Mouse (Mus musculus) urinary bladder, postnatal 10 days (tissue): ENCODE data around the gene Fgfr4.
"Not testable (repeated sequence)": the region's sequence is repeated elsewhere in the genome, so short reads cannot be mapped to it uniquely, and the experiment has no call there.

ENCODE experiments used
- DNase-seq: peaks from one replicate; pipeline ENCODE4 v3.0.0; 2022; ENCODE audit warnings: low spot score

Fgfr4 gene

GRCm38 (mm10) chr13:55172336-55172770 lies 19.9 kb downstream of the Fgfr4 start:
- DNase-seq, result no peak

GRCm38 (mm10) chr13:55174347-55174746 lies 21.9 kb downstream of the Fgfr4 start:
- no peak for DNase-seq

- no peak for DNase-seq
Measured at GRCm38 (mm10) chr13:55176265-55176664, 23.8 kb downstream of the Fgfr4 start.

- no peak for DNase-seq
Measured at GRCm38 (mm10) chr13:55177903-55178496, 25.6 kb downstream of the Fgfr4 start.

GRCm38 (mm10) chr13:55178556-55178955 lies 26.1 kb downstream of the Fgfr4 start:
- DNase-seq, result no peak

GRCm38 (mm10) chr13:55179591-55179990 lies 27.2 kb downstream of the Fgfr4 start:
- no peak for DNase-seq

GRCm38 (mm10) chr13:55181786-55182172 lies 29.3 kb downstream of the Fgfr4 start:
- no peak for DNase-seq

- no peak for DNase-seq
Measured at GRCm38 (mm10) chr13:55182173-55182894, 29.9 kb downstream of the Fgfr4 start.

GRCm38 (mm10) chr13:55183382-55183781 lies 30.9 kb downstream of the Fgfr4 start:
- no peak for DNase-seq

GRCm38 (mm10) chr13:55187062-55187461 lies 34.6 kb downstream of the Fgfr4 start:
- not testable (repeated sequence) for DNase-seq

GRCm38 (mm10) chr13:55189531-55190107 lies 37.2 kb downstream of the Fgfr4 start:
- DNase-seq, result no peak

GRCm38 (mm10) chr13:55190121-55190868 lies 37.9 kb downstream of the Fgfr4 start:
- peak; percentile 82 for DNase-seq

- no peak for DNase-seq
Measured at GRCm38 (mm10) chr13:55191535-55191934, 39.1 kb downstream of the Fgfr4 start.

GRCm38 (mm10) chr13:55202758-55203157 lies 50.3 kb downstream of the Fgfr4 start:
- DNase-seq, result not testable (repeated sequence)

- DNase-seq, result no peak
Measured at GRCm38 (mm10) chr13:55203740-55204139, 51.3 kb downstream of the Fgfr4 start.

GRCm38 (mm10) chr13:55204667-55205389 lies 52.4 kb downstream of the Fgfr4 start:
- no peak for DNase-seq

GRCm38 (mm10) chr13:55205448-55206205 lies 53.2 kb downstream of the Fgfr4 start:
- DNase-seq, result no peak

GRCm38 (mm10) chr13:55208837-55209648 lies 56.6 kb downstream of the Fgfr4 start:
- DNase-seq, result no peak

- no peak for DNase-seq
Measured at GRCm38 (mm10) chr13:55209649-55210192, 57.3 kb downstream of the Fgfr4 start, which contains the start of gene Nsd1. Gene Nsd1 (plus strand): TSS chr13:55209782.
